Mouse (Mus musculus) left cerebral cortex, adult 2 months (tissue): ENCODE data around the gene Rnf214. TPM values are rescaled to one million over a fixed set of nuclear protein-coding genes. Genes with fewer than 3 reads are reported as not detected.
"Not testable (repeated sequence)": the region's sequence is repeated elsewhere in the genome, so short reads cannot be mapped to it uniquely, and the experiment has no call there.

Experiments used
- DNase-seq, 2 experiments: peaks; one replicate each; pipeline ENCODE4 v3.0.0; 2021 to 2022; ENCODE audit warnings: low spot score in 2 of 2, mixed read lengths in 1 of 2; ENCODE audit errors: extremely low spot score in 1 of 2
- H3K27ac ChIP-seq: fragments of 200-600 bp; 2 replicates; pipeline ENCODE4 v1.8.1; 2022
- H3K4me3 ChIP-seq: fragments of 200-600 bp; 2 replicates; pipeline ENCODE4 v1.8.1; 2022
- CTCF ChIP-seq: fragments of 200-600 bp; IDR thresholded peaks from 2 replicates; pipeline ENCODE4 v1.8.1; 2022; ENCODE audit warnings: antibody characterized with exemption, mild to moderate bottlenecking, moderate library complexity
- intact Hi-C: fragments of 180-260 bp; cut with DNase I; formaldehyde crosslinking; loops from one replicate; pipeline ENCODE4 v1.15.1; 2025
- total RNA-seq, 2 experiments: library from RNA; stranded (reverse); gene quantifications; 2 replicates each; pipeline ENCODE4 v1.2.3; 2021

The Rnf214 gene
- total RNA-seq, 2 experiments from 2014 or later, result 83.1 to 84.3 TPM

- no peak overlapping the region for H3K27ac ChIP-seq
- intact Hi-C loops, result no loop called here
- peak; percentile 16 for TF ChIP-seq CTCF
- DNase-seq, result no peak
- H3K4me3 ChIP-seq, result no peak overlapping the region
These were observed 28.8 kb downstream of the Rnf214 start for GRCm38 (mm10) chr9:45877928-45878327.

GRCm38 (mm10) chr9:45870265-45870664, 36.4 kb downstream of the Rnf214 start:
- no peak for DNase-seq
- H3K27ac ChIP-seq, result no peak overlapping the region
- no peak for TF ChIP-seq CTCF
- no peak overlapping the region for H3K4me3 ChIP-seq
- intact Hi-C loops, result no loop called here

DNA sequence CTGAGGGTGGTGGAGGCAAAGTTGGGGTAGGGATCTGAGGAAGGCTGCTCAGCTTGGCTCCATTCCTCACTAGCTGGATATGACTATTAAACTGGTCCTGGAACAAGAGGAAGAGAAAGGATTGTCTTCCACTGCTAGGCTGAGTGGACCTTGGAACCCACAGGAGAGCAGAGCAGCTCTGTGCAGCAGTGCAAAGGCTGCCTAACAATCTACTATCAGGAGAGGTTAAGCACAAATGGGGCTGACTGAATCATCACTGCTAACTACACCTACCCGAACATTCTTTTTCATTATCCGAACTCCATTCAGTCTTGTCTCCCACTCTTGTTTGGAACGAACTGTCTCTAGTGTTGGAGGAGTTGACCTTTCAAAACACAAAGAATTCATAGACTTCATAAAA, 37.5 kb downstream of the Rnf214 start:
- DNase-seq, result no peak
- no peak for TF ChIP-seq CTCF
- Histone ChIP-seq H3K27ac (no peak overlapping the region), H3K4me3 (no peak overlapping the region)
- intact Hi-C loops, result no loop called here

DNA sequence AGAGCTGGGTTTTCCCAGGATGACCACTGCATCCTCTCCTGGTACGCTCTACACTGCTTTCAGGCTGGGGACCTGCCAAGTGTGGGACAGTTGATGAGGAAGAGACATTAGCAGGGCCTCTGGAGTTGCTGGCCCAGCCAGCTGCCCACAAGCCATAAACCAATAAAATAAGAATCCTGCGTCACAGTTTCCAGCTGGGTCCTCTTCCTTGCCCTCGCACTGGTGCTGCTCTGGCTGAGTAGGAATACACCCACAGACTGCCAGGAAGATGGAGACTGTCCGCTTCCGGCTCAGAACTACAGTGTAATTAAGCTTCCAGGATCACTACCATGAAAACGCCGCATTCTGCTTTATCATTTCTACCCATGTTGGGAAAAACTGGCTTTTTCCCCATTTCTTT, 44.9 kb downstream of the Rnf214 start:
- no peak for DNase-seq
- peak overlapping the region; percentile 54 for H3K27ac ChIP-seq
- TF ChIP-seq CTCF, result no peak
- intact Hi-C loops, result no loop called here
- H3K4me3 ChIP-seq, result no peak overlapping the region

GRCm38 (mm10) chr9:45859364-45859763, 47.3 kb downstream of the Rnf214 start:
- no peak for TF ChIP-seq CTCF
- intact Hi-C loops, result no loop called here
- DNase-seq, result no peak
- no peak overlapping the region for H3K4me3 ChIP-seq
- no peak overlapping the region for H3K27ac ChIP-seq

DNA sequence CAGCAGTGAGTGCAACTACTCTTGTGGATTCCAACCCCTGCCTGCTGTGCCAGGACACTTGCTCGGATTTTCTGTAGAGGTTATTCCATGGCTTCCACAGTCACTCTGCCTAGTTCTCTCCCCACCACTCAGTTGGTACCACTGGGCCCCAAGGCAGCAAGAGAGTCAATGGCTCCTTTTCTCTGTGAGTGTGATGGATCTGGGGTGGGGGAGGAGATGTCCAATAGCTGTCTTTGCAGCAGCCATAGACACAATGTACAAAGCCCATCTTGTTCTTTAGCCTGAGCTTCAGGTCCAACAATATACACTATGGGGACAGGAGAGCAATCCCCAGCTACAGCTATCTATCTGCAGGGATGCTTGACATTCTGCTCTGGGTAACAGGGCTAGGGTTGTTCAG, 52.6 kb downstream of the Rnf214 start:
- H3K4me3 ChIP-seq, result no peak overlapping the region
- TF ChIP-seq CTCF, result no peak
- intact Hi-C loops, result no loop called here
- DNase-seq, result no peak
- peak overlapping the region; percentile 56 for H3K27ac ChIP-seq

GRCm38 (mm10) chr9:45853695-45854094, 53.0 kb downstream of the Rnf214 start:
- no peak for DNase-seq
- intact Hi-C loops, result no loop called here
- Histone ChIP-seq H3K4me3 (no peak overlapping the region), H3K27ac (peak overlapping the region; percentile 9; the same call in 1 of the 2 replicates)
- no peak for TF ChIP-seq CTCF

GRCm38 (mm10) chr9:45851776-45852175, 54.9 kb downstream of the Rnf214 start:
- DNase-seq, result no peak
- H3K4me3 ChIP-seq, result no peak overlapping the region
- intact Hi-C loops, result no loop called here
- no peak overlapping the region for H3K27ac ChIP-seq
- no peak for TF ChIP-seq CTCF

DNA sequence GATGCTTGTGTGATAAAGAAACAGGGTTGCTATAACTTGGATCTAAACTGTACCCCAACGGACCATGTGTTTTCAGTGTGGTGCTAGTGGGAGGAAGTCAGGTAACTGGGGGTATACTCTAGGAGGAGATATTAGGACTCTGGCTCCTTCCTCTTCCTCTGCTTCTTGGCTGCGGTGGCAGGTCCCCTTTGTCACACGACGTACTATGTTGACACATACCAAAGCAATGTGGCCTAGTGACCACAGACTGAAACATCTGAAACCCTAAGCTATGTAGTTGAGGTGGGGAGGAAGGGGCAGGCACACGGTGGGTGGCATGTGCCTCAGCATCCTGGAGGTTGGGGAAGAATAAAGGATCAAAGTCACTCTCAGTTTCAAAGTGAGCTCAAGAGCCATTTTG, 55.4 kb downstream of the Rnf214 start:
- no peak for DNase-seq
- H3K27ac ChIP-seq, result no peak overlapping the region
- intact Hi-C loops, result no loop called here
- TF ChIP-seq CTCF, result no peak
- H3K4me3 ChIP-seq, result no peak overlapping the region

GRCm38 (mm10) chr9:45850528-45851155, 56.1 kb downstream of the Rnf214 start:
- no peak for DNase-seq
- no peak for TF ChIP-seq CTCF
- Histone ChIP-seq H3K4me3 (no peak overlapping the region), H3K27ac (peak overlapping the region; percentile 67; the same call in 1 of the 2 replicates)
- intact Hi-C loops, result no loop called here

GRCm38 (mm10) chr9:45849528-45850408, 56.9 kb downstream of the Rnf214 start:
- DNase-seq, result peak; percentile 45 to 47

DNA sequence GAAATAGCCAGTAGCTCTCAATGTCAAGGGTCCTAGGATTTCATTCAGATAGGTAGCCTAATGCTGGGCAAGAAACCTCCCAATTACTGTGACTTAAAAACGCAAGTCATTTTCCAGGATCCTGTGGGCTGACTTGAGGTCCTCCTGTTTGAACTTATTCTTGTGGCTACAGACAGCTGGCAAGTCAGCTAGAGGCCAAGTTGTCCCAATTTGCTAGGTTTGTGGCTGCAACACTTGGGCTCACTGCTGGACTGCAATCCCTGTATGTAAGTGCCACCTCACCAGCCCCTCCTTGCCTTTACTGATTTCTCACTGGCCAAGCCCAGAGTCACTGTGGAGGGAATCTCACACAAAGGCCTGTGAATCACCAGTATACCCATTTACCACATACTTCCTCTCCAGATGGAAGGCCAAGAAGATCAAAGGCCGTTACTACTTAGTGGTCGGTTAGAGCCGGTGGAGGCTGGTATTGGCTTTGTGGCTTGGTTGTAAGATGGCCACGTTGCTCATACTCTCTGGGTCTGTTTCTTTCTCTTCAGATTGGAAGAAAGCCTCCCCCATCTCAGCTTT, 59.7 kb downstream of the Rnf214 start:
- no peak overlapping the region for H3K27ac ChIP-seq
- DNase-seq, result no peak
- TF ChIP-seq CTCF, result no peak
- no peak overlapping the region for H3K4me3 ChIP-seq
- intact Hi-C loops, result no loop called here

More at GRCm38 (mm10) chr9:45849528-45850408, 56.9 kb downstream of the Rnf214 start:
- intact Hi-C loops, result no loop called here
- Histone ChIP-seq H3K4me3 (no peak overlapping the region), H3K27ac (peak overlapping the region; percentile 67)
- no peak for TF ChIP-seq CTCF

GRCm38 (mm10) chr9:45846176-45846575, 60.5 kb downstream of the Rnf214 start:
- intact Hi-C loops, DNase-seq, H3K4me3 ChIP-seq, H3K27ac ChIP-seq: not testable (repeated sequence)
